Mouse (Mus musculus): ENCODE results near the gene Dnttip2.

Dnttip2 gene

DNA sequence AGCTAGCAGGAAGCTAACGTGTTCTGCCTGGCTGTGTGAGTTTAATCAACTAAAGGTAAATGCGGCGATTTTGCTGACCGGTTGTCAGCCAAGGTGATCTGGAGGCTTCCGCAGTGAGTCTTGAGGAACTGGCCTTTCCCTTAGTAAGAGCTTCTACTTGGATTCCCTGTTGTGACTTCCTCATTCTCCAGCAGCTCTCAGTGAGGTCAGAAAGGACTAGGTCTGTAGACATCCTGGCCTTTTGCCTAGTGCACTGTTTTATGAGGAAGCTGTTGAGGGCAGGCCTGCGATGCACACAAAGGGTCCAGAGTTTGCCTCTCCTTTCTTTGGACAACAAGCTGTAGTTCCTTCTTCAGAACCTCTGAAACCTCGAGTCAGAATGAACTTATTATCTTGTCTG lies 16.5 kb downstream of the Dnttip2 start:
- no peak for DNase-seq (ENCODE audit: low read depth)

GRCm38 (mm10) chr3:122291828-122292227 lies 17.6 kb downstream of the Dnttip2 start:
- no peak for DNase-seq (ENCODE audit: low read depth)

- DNase-seq (ENCODE audit: low read depth), result peak; percentile 96
Observed at GRCm38 (mm10) chr3:122292300-122293222, 18.4 kb downstream of the Dnttip2 start.

DNA sequence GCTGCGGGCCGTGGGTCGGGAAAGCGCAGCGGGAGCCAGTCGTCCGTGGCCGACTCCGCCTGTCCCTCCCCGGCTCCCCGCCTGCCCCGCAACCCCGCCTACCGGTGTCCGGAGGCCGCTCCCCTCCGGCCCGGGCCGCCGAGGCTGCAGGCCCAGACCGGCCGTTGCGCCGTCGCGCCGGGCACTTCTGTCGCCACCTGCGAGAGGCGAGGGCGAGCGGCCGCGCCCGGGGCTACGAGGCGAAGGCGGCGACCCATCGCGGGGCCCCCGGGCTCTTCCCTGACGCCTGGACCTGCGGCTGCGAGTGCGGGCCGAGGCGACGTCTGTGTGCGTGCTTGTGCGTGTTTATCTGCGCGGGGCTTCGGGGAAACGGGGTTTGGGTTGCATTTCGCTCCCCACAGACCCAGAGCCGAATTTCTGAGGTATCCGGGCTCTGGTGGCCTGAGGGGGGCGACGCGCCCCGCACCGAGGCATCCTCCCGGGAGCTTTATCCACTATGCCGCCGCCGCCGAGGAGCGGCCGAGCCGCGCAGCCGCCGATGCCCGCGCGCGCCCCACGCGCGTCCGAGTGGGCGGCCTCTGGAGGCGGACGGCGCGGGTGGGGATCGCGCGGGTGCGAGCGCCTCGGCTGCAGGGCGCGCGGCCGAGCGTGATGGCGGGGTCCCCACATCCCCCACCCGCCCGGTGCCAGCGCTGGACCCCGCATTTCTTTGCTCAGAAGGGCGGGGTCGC lies 19.2 kb downstream of the Dnttip2 start:
- DNase-seq (ENCODE audit: low read depth), result no peak

GRCm38 (mm10) chr3:122293954-122294850 lies 20.0 kb downstream of the Dnttip2 start, which contains the start of gene Bcar3:
TSS of gene Bcar3 (plus strand) at chr3:122294136.
- DNase-seq (ENCODE audit: low read depth), result peak; percentile 96

DNA sequence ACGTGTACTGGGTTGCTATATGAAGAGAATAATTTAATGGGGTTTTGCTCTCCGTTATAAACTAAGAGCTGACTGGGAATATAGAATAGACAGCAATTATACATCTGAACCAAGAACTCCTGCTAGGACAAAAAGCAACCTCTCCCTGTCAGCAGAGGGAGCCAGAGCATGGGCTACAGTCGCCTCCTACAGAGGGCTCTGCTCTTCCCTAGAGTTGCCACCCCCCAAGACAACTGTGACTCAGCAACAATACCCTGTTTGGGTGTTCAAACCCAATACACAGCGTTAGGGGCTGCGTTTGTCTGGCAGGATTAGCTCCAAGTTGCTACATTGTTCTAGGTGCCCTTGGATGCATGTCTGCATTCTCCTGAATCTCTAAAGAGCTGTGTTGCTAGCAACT lies 21.3 kb downstream of the Dnttip2 start:
- peak; percentile 71 for DNase-seq (ENCODE audit: low read depth)

GRCm38 (mm10) chr3:122296979-122297378 lies 22.8 kb downstream of the Dnttip2 start:
- no peak for DNase-seq (ENCODE audit: low read depth)

DNA sequence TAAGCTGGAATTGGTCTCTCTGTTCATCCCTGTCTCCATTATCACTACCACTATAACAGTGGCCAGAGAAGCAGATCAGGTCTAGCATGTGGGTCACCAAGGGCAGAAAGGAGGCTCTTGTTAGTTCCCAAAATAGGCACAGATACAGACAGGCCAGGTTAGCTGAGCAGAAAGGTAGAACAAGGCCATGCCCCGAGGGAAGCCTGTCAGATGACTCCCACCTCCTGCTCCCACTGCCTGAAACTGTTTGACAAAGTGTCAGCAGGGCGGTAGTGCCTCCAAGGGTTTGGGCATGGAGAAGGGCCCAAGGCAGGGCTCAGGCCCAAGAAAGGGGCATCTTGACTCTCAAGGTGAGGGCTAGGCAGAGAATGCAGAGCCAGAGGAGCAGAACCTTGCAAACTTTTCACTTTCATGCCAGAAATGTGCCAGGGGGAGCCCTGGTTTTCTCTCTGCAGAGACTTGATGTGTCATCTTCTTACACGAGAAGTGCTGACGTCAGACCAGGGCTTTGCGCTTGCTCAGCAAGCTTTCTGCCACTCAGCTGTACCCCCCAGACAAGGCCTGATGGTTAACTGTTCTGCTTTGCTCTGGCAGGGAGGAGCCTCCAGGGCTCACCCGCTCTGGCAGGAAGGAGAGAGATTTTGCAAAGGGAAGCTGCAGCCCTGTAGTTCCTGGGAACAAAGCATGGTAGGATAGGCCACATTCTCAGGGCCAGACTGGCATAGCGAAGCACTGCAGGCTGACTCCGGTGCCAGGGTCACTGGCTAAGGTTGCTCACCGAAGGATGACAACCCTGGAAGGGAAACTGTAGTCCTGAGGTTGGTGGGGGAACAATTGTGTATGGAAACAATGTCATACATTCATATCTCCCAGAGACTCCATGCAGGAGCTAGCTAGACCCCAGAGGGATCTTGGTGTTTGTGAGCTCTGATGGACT lies 27.1 kb downstream of the Dnttip2 start:
- no peak for DNase-seq (ENCODE audit: low read depth)

- no peak for DNase-seq (ENCODE audit: low read depth)
Observed at GRCm38 (mm10) chr3:122304560-122304959, 30.4 kb downstream of the Dnttip2 start.

- no peak for DNase-seq (ENCODE audit: low read depth)
Observed at GRCm38 (mm10) chr3:122307894-122308671, 33.9 kb downstream of the Dnttip2 start.

- no peak for DNase-seq (ENCODE audit: low read depth)
Observed at GRCm38 (mm10) chr3:122308981-122309380, 34.8 kb downstream of the Dnttip2 start.

DNA sequence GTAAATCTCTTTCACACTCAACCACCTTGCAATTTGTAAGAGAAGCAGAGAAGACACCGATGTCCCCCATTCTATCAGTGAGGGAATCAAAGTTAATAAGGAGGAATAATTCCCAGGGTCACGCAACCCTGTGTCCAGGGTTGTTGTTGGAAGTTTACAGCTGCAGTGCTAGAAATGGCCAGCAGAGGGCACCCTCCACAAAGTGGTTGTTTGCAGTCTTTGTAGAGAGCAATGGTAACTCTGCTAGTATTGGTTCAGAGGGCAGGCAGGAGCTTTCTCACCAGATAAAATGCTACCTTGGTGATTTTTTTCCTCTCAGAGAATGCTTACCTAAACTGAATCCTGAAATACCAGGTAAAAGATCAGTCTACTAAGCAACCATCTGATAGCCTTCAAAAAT lies 37.9 kb downstream of the Dnttip2 start:
- peak; percentile 79 for DNase-seq (ENCODE audit: low read depth)

GRCm38 (mm10) chr3:122312936-122313629 lies 38.9 kb downstream of the Dnttip2 start:
- DNase-seq (ENCODE audit: low read depth), result no peak

- no peak for DNase-seq (ENCODE audit: low read depth)
Observed at GRCm38 (mm10) chr3:122313936-122314335, 39.7 kb downstream of the Dnttip2 start.

DNA sequence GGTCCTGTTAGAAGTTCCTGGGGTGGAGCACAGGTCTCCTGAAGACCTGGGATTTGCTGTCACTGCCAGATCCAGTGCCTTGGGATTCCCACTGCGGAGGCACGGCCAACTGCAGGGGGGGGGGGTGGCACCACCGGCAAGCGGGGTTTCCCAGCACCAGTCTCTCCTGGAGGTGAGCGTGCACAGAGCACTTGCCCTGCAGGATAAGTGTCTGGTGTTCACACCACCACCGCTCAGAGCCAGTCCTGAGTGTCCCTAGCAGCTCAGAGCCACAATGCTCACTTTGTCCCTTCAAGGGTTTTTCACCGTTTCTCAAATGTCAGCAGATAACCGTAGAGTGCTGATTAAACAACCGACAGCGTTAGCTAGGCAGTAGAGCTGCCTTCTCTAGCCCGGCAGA lies 42.4 kb downstream of the Dnttip2 start:
- no peak for DNase-seq (ENCODE audit: low read depth)

GRCm38 (mm10) chr3:122317339-122317738 lies 43.2 kb downstream of the Dnttip2 start:
- no peak for DNase-seq (ENCODE audit: low read depth)

DNA sequence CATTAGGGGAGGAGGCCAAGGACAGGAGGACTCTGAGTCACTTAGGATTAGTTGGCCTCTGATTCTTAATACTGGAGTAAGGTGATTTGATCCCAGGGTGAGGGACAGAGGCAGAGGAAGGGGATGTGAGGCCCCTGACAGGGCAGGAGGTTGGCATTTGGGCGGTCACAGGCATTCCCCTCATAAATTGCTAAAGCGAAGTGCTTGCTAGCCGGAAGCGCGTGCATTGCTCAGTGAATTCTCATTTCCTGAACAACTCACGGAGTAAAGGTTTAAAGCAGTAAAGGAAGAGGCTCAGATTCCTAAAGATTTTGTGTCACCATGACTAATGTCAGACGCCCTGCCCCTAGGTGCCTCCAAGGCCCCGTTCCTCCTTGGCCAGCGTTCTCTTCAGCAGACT lies 48.0 kb downstream of the Dnttip2 start:
- DNase-seq (ENCODE audit: low read depth), result no peak

GRCm38 (mm10) chr3:122323841-122324240 lies 49.7 kb downstream of the Dnttip2 start:
- no peak for DNase-seq (ENCODE audit: low read depth)

DNA sequence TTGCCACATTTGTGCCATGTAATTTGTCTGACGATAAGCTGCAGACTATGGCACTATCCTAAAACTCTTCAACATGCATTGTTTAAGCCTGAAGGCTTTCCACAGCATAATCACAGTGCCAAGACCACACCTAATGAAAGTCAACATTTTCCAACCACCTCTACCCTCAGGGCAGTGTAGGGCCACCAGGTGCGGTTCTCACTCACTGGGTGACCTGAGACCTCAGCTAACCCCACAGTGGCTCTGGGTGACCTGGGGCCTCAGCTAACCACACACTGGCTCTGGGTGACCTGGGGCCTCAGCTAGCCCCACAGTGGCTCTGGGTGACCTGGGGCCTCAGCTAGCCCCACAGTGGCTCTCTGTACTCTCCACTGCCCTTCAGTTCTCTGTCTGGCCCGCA lies 50.3 kb downstream of the Dnttip2 start:
- DNase-seq (ENCODE audit: low read depth), result no peak

Data from induced T-regulatory cell, adult 2 months (primary cell).